Mouse (Mus musculus) erythroblast, embryonic 14.5 days (primary cell): ENCODE results near the gene Glra1.
"Not testable (repeated sequence)": the region's sequence is repeated elsewhere in the genome, so short reads cannot be mapped to it uniquely, and the experiment has no call there.

Experiments used
- GATA1 ChIP-seq: IDR thresholded peaks from 2 replicates; pipeline ENCODE4 v1.6.1; 2012; ENCODE audit warnings: low read length, inconsistent platforms, mixed read lengths
- TAL1 ChIP-seq: IDR thresholded peaks from 3 replicates; pipeline ENCODE4 v1.6.1; 2012; ENCODE audit warnings: low read length, inconsistent platforms, mixed read lengths

DNA sequence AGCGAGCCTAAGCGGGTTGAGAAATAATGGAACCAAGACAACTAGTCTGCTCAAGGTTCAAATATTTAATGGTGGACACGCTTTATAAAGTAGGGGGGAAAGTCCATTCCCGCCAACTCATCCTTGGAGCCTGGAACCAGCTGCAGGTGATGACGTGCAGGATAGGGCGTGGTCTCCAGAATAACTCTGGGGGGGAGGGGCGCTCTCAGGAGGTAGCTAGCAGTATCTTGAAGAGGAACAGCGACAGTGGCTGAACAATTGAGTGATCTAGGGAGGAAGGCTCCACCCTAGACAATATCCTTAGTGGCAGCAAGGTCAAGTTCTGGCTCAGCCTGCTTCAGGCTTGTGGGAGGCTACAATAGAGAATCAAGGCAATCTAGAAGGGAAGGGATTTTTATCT is 6.6 kb upstream of the Glra1 start:
- not testable (repeated sequence) for TF ChIP-seq GATA1, TAL1
